Mouse (Mus musculus) right cerebral cortex, adult 2 months (tissue): ENCODE data around the gene Ssr1.

Experiments used
- DNase-seq, 2 experiments: peaks; one replicate each; pipeline ENCODE4 v3.0.0; 2021 to 2022; ENCODE audit warnings: low spot score in 2 of 2

Gene Ssr1

DNA sequence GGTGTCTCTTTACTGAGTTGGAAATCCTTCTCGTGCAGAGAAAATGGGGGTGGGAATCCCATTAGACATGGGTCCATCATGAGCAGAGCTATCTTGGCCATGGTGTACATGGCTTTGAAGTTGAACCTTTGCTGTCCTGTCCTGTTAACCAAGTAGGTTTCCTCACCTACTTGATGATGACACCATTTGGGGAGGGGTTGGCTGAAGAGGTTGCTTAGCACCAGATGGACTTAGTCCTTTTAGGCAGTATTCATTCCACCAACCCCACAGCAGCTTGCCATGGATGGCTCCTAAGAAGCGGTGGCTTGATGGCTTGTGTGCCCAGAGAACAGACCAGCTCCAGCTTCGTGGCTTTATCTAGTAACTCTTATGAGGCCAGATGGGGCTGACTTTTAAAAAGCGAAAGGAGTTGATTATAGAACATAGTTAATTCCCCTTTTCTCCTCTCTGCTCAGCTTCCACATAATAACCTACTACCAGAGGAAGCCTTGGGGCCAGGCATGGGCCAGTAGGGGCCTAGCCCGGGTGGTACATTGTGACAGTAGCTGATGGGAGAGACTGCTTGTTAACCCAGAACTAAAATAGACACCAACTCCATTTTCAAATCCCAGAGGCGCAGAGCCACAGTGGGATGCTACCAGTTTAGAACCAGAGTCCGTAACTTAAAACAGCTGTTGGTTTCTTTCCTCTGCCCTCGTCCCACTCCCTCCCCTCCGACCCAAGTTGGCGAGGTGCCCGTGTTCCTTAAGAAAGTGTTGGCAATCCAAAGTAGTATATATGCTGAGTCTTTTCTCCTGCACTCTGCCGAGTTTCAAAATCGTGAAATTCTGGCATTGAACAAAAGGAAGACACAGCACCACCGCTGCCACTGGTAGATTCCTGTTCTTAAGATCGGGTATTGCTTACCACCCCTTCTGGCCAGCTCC, 75.4 kb downstream of the Ssr1 start:
- DNase-seq = no peak
